Mouse (Mus musculus) erythroblast, adult 5-6 weeks (primary cell): ENCODE measurements around the gene Pnpla3. TPM values are rescaled to one million over a fixed set of nuclear protein-coding genes. Genes with fewer than 3 reads are reported as not detected.
A peak's percentile ranks its signal among the peaks of the same experiment; 100 is the strongest.
"Not testable (repeated sequence)": the region's sequence is repeated elsewhere in the genome, so short reads cannot be mapped to it uniquely, and the experiment has no call there.

ENCODE experiments used
- ATAC-seq: replicated peaks from 2 replicates; pipeline ENCODE4 v1.8.0; 2016; ENCODE audit warnings: moderate number of reproducible peaks, mild to moderate bottlenecking, moderate TSS enrichment, inconsistent platforms; ENCODE audit not compliant: poor library complexity, low FRiP score, severe bottlenecking
- total RNA-seq, 2 experiments: library from RNA; stranded (forward) in 1 of 2; stranded (reverse) in 1 of 2; fragments of 150-400 nt in 1 of 2; fragments of 200-764, 138-1000 nt in 1 of 2; gene quantifications; 2 replicates each; pipeline versions ENCODE4 v1.2.3 to v1.2.4; 2015 to 2017; ENCODE audit warnings: low replicate concordance in 2 of 2

Gene Pnpla3
- total RNA-seq (2015; ENCODE audit: low replicate concordance) (not detected in 2 replicates), total RNA-seq (2017; ENCODE audit: low replicate concordance) (not detected in 2 replicates)

GRCm38 (mm10) chr15:84167600-84167999 lies at the start of gene Pnpla3:
Gene Pnpla3, plus strand, starts transcription at chr15:84167837.
- ATAC-seq, result peak; percentile 95

- no peak for ATAC-seq
These were observed 47.0 kb upstream of the Pnpla3 start for GRCm38 (mm10) chr15:84120612-84121011.

- ATAC-seq, result no peak
These were observed 46.6 kb upstream of the Pnpla3 start for GRCm38 (mm10) chr15:84121036-84121435.

GRCm38 (mm10) chr15:84123075-84123474 lies 44.6 kb upstream of the Pnpla3 start, which contains the start of gene Pnpla5:
Gene Pnpla5, minus strand, starts transcription at chr15:84123175.
- ATAC-seq, result no peak

GRCm38 (mm10) chr15:84124086-84124485 lies 43.6 kb upstream of the Pnpla3 start:
- no peak for ATAC-seq

GRCm38 (mm10) chr15:84126447-84126846 lies 41.2 kb upstream of the Pnpla3 start:
- ATAC-seq, result no peak

- ATAC-seq, result no peak
These were observed 40.8 kb upstream of the Pnpla3 start for GRCm38 (mm10) chr15:84126871-84127270.

- no peak for ATAC-seq
These were observed 36.4 kb upstream of the Pnpla3 start for GRCm38 (mm10) chr15:84131096-84131786.

- ATAC-seq, result no peak
These were observed 35.7 kb upstream of the Pnpla3 start for GRCm38 (mm10) chr15:84131971-84132370.

- no peak for ATAC-seq
These were observed 34.2 kb upstream of the Pnpla3 start for GRCm38 (mm10) chr15:84133440-84133839.

- 0 out of 2 replicates have a peak, but pooled peaks have one; percentile 65 for ATAC-seq
These were observed 32.2 kb upstream of the Pnpla3 start for GRCm38 (mm10) chr15:84135472-84135871.

- ATAC-seq, result no peak
These were observed 30.9 kb upstream of the Pnpla3 start for GRCm38 (mm10) chr15:84136473-84137415.

- ATAC-seq, result no peak
These were observed 28.0 kb upstream of the Pnpla3 start for GRCm38 (mm10) chr15:84139592-84140005.

- ATAC-seq, result no peak
These were observed 27.5 kb upstream of the Pnpla3 start for GRCm38 (mm10) chr15:84140109-84140508.

GRCm38 (mm10) chr15:84140929-84141328 lies 26.7 kb upstream of the Pnpla3 start:
- no peak for ATAC-seq

GRCm38 (mm10) chr15:84156158-84156557 lies 11.5 kb upstream of the Pnpla3 start:
- ATAC-seq, result no peak

GRCm38 (mm10) chr15:84157530-84157929 lies 10.1 kb upstream of the Pnpla3 start:
- not testable (repeated sequence) for ATAC-seq

- ATAC-seq, result no peak
These were observed 5.8 kb upstream of the Pnpla3 start for GRCm38 (mm10) chr15:84161871-84162270.

- no peak for ATAC-seq
These were observed 819 bp upstream of the Pnpla3 start for GRCm38 (mm10) chr15:84166818-84167217.
